Mouse (Mus musculus) hindbrain, embryonic 11.5 days (tissue): ENCODE data around the gene Ltbp1. TPM values are rescaled to one million over a fixed set of nuclear protein-coding genes. Genes with fewer than 3 reads are reported as not detected.

Source experiments
- ATAC-seq: fragments of 200-750 bp; cut with Nextera tagmentation; 2 replicates; pipeline ENCODE4 v1.8.0; 2017; ENCODE audit warnings: mild to moderate bottlenecking, moderate TSS enrichment, moderate library complexity; ENCODE audit not compliant: low FRiP score
- DNase-seq: peaks from one replicate; pipeline ENCODE4 v3.0.0-alpha.2; 2015; ENCODE audit warnings: low spot score
- H3K27ac ChIP-seq: fragments of 300-500 bp; sonication (generic); 2 replicates; pipeline ENCODE4 v1.5.1; 2014; ENCODE audit warnings: mild to moderate bottlenecking, low read depth, low read length
- H3K27me3 ChIP-seq: fragments of 300-500 bp; sonication (generic); 2 replicates; pipeline ENCODE4 v1.6.1; 2014; ENCODE audit warnings: mild to moderate bottlenecking, low read length, moderate library complexity, mixed read lengths; ENCODE audit not compliant: control insufficient read depth, insufficient read depth
- H3K36me3 ChIP-seq: fragments of 300-500 bp; sonication (generic); 2 replicates; pipeline ENCODE4 v1.6.1; 2014; ENCODE audit warnings: mild to moderate bottlenecking, low read length, moderate library complexity, mixed read lengths; ENCODE audit not compliant: control insufficient read depth, insufficient read depth
- H3K4me1 ChIP-seq: fragments of 300-500 bp; sonication (generic); replicated peaks from 2 replicates; pipeline ENCODE4 v1.6.1; 2014; ENCODE audit warnings: low read length, mixed read lengths; ENCODE audit not compliant: control insufficient read depth, insufficient read depth
- H3K4me2 ChIP-seq: fragments of 300-500 bp; sonication (generic); replicated peaks from 2 replicates; pipeline ENCODE4 v1.6.1; 2014; ENCODE audit warnings: mild to moderate bottlenecking, low read depth, low read length
- H3K4me3 ChIP-seq: fragments of 300-500 bp; sonication (generic); 2 replicates; pipeline ENCODE4 v1.5.1; 2014; ENCODE audit warnings: low read depth, low read length
- H3K9ac ChIP-seq: fragments of 300-500 bp; sonication (generic); 2 replicates; pipeline ENCODE4 v1.6.1; 2014; ENCODE audit warnings: low read depth, low read length
- H3K9me3 ChIP-seq: fragments of 300-500 bp; sonication (generic); 2 replicates; pipeline ENCODE4 v1.6.1; 2016; ENCODE audit warnings: low read length; ENCODE audit not compliant: control insufficient read depth
- WGBS: fragments of 180-500 bp; shearing (Covaris S2); extraction: QIAGEN DNeasy Blood & Tissue Kit; methylation state at CpG from one replicate; pipeline ENCODE4 v1.1.7; 2014; 5-methylcytosine and 5-hydroxymethylcytosine counted together
- polyA plus RNA-seq: library from polyadenylated mRNA; unstranded; fragments of >200 nt; fragmentation: Nextera tagmentation; extraction: Ambion mirVana; gene quantifications from 2 replicates; pipeline ENCODE4 v1.2.1, GENCODE M21; 2014

The Ltbp1 gene
- 5.5 and 5.7 TPM in 2 replicates for polyA plus RNA-seq

- peak; percentile 80 for ATAC-seq
- Histone ChIP-seq H3K9me3 (no peaks in the 10 kb centered on the region), H3K27ac (peak within 1 kb of the TSS; percentile 34; the same call in 1 of the 2 replicates), H3K9ac (peak within 1 kb of the TSS; percentile 73), H3K4me2 (peak within 1 kb of the TSS; percentile 98), H3K4me3 (peak within 1 kb of the TSS; percentile 85), H3K36me3 (no peaks in the 10 kb centered on the region), H3K4me1 (no peaks in the 10 kb centered on the region), H3K27me3 (no peaks in the 10 kb centered on the region)
- DNase-seq: no peak
- under 1% methylated on average over 15 of the region's 27 CpGs for WGBS
These were observed at the start of gene Ltbp1 for GRCm38 (mm10) chr17:75005281-75005684. Ltbp1 (plus strand) TSS chr17:75005568.

- ATAC-seq (no peak), DNase-seq (no peak)
- no peaks in the 10 kb centered on the region for H3K27me3 ChIP-seq
- H3K9me3 ChIP-seq: no peaks in the 10 kb centered on the region
- H3K4me3 ChIP-seq: no peak overlapping the region
- no peak overlapping the region for H3K4me2 ChIP-seq
- no peaks in the 10 kb centered on the region for H3K4me1 ChIP-seq
- 45% methylated on average over 6 of the region's 6 CpGs for WGBS
- no peak overlapping the region for H3K9ac ChIP-seq
- no peak overlapping the region for H3K27ac ChIP-seq
- no peaks in the 10 kb centered on the region for H3K36me3 ChIP-seq
These were observed 45.7 kb upstream of the Ltbp1 start for GRCm38 (mm10) chr17:74959481-74960245.

DNA sequence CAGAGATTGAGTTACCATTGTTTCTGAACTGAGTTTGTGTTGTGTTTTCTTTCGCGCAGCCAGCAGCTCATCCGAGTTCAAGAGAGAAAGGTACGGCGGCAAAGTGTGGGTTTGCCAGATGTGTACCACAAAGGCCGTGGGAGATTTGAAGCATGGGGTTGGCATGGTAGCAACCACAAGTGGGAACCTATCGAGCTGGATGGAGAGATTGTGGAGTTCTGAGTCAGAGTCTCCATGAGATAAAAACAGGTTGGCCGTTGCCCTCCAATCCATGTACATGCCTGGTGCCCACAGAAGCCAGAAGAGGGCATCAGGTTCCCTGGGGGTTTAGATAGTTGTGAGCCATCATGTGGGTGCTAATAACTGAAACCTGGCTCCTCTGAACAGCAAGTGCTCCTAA is 42.1 kb upstream of the Ltbp1 start:
- DNase-seq (no peak), ATAC-seq (no peak)
- H3K9ac ChIP-seq: no peak overlapping the region
- no peak overlapping the region for H3K27ac ChIP-seq
- H3K4me1 ChIP-seq: peaks cover 2% of the 10 kb centered on the region
- H3K36me3 ChIP-seq: no peaks in the 10 kb centered on the region
- 97% methylated on average over 8 of the region's 8 CpGs for WGBS
- no peak overlapping the region for H3K4me2 ChIP-seq
- no peak overlapping the region for H3K4me3 ChIP-seq
- H3K27me3 ChIP-seq: no peaks in the 10 kb centered on the region
- H3K9me3 ChIP-seq: no peaks in the 10 kb centered on the region

GRCm38 (mm10) chr17:74963861-74964260 is 41.5 kb upstream of the Ltbp1 start:
- H3K36me3 ChIP-seq: no peaks in the 10 kb centered on the region
- no peak for DNase-seq
- H3K9me3 ChIP-seq: no peaks in the 10 kb centered on the region
- WGBS: 92% methylated on average over 3 of the region's 3 CpGs
- no peak overlapping the region for H3K4me3 ChIP-seq
- no peaks in the 10 kb centered on the region for H3K27me3 ChIP-seq
- H3K9ac ChIP-seq: no peak overlapping the region
- no peak overlapping the region for H3K4me2 ChIP-seq
- H3K4me1 ChIP-seq: peaks cover 4% of the 10 kb centered on the region
- H3K27ac ChIP-seq: no peak overlapping the region
- ATAC-seq: no peak

- Histone ChIP-seq H3K9ac (no peak overlapping the region), H3K4me3 (no peak overlapping the region), H3K4me2 (no peak overlapping the region), H3K4me1 (peaks cover 4% of the 10 kb centered on the region), H3K9me3 (no peaks in the 10 kb centered on the region), H3K36me3 (no peaks in the 10 kb centered on the region), H3K27ac (no peak overlapping the region), H3K27me3 (no peaks in the 10 kb centered on the region)
- 0 out of 2 replicates have a peak, but pooled peaks have one; percentile 53 for ATAC-seq
- 15% methylated on average over 7 of the region's 7 CpGs for WGBS
- DNase-seq: no peak
These were observed 38.0 kb upstream of the Ltbp1 start for GRCm38 (mm10) chr17:74967298-74967848.

- no peak for DNase-seq
- no peaks in the 10 kb centered on the region for H3K36me3 ChIP-seq
- H3K4me3 ChIP-seq: no peak overlapping the region
- H3K4me1 ChIP-seq: peaks cover 4% of the 10 kb centered on the region
- no peak overlapping the region for H3K4me2 ChIP-seq
- no peaks in the 10 kb centered on the region for H3K27me3 ChIP-seq
- H3K27ac ChIP-seq: no peak overlapping the region
- H3K9ac ChIP-seq: no peak overlapping the region
- ATAC-seq: 0 out of 2 replicates have a peak, but pooled peaks have one; percentile 43
- 55% methylated on average over 9 of the region's 9 CpGs for WGBS
- H3K9me3 ChIP-seq: no peaks in the 10 kb centered on the region
These were observed 37.1 kb upstream of the Ltbp1 start for GRCm38 (mm10) chr17:74968152-74968712.

- H3K27ac ChIP-seq: no peak overlapping the region
- H3K36me3 ChIP-seq: no peaks in the 10 kb centered on the region
- H3K4me3 ChIP-seq: no peak overlapping the region
- ATAC-seq (no peak), DNase-seq (no peak)
- H3K9ac ChIP-seq: no peak overlapping the region
- no peaks in the 10 kb centered on the region for H3K9me3 ChIP-seq
- H3K27me3 ChIP-seq: no peaks in the 10 kb centered on the region
- no peak overlapping the region for H3K4me2 ChIP-seq
- 70% methylated on average over 16 of the region's 16 CpGs for WGBS
- H3K4me1 ChIP-seq: peaks cover 4% of the 10 kb centered on the region
These were observed 36.6 kb upstream of the Ltbp1 start for GRCm38 (mm10) chr17:74968738-74969271.

GRCm38 (mm10) chr17:74975192-74975591 is 30.2 kb upstream of the Ltbp1 start:
- no peaks in the 10 kb centered on the region for H3K9me3 ChIP-seq
- DNase-seq (no peak), ATAC-seq (no peak)
- no peak overlapping the region for H3K9ac ChIP-seq
- no peaks in the 10 kb centered on the region for H3K27me3 ChIP-seq
- no peaks in the 10 kb centered on the region for H3K36me3 ChIP-seq
- no peak overlapping the region for H3K27ac ChIP-seq
- no peaks in the 10 kb centered on the region for H3K4me1 ChIP-seq
- WGBS: 60% methylated on average over 6 of the region's 6 CpGs
- no peak overlapping the region for H3K4me3 ChIP-seq
- no peak overlapping the region for H3K4me2 ChIP-seq
